Mouse (Mus musculus): ENCODE results near the gene Hectd4. TPM values are rescaled to one million over a fixed set of nuclear protein-coding genes. Genes with fewer than 3 reads are reported as not detected.
"Not testable (repeated sequence)": the region's sequence is repeated elsewhere in the genome, so short reads cannot be mapped to it uniquely, and the experiment has no call there.

Gene Hectd4
- polyA plus RNA-seq, 1 experiment from 2014 or later: 4.8 TPM

GRCm38 (mm10) chr5:121209755-121210600 lies 10.0 kb upstream of the Hectd4 start:
- Histone ChIP-seq H3K4me1 (peaks cover 22% of the 10 kb centered on the region), H3K9me3 (no peaks in the 10 kb centered on the region), H3K27ac (no peak overlapping the region), H3K4me2 (no peak overlapping the region), H3K9ac (no peak overlapping the region), H3K36me3 (peaks cover 56% of the 10 kb centered on the region), H3K4me3 (replicated peaks) (no peak overlapping the region), H3K27me3 (replicated peaks) (no peaks in the 10 kb centered on the region)
- 88% methylated on average over 9 of the region's 9 CpGs for WGBS
- ATAC-seq (ENCODE audit: insufficient read depth, low FRiP score, low read depth): no peak

DNA sequence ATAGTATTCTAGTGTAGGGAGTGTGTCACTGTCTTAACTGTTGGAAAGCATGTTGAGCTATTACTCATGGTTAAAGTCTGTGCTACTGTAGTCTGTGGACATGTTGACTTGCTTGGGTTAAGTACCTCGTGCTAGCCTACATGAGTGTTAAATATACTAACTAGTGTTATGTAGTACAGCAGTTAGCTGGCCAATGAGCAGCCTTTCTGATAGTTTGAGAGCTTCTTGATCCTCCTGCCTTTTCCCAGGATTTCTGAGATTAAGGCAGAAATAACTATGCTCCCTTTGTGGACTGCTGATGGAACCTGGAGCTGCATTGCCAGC lies 9.5 kb upstream of the Hectd4 start:
- H3K27ac ChIP-seq: no peak overlapping the region
- H3K4me3 ChIP-seq (replicated peaks): no peak overlapping the region
- no peak for ATAC-seq (ENCODE audit: insufficient read depth, low FRiP score, low read depth)
- no peak overlapping the region for H3K4me2 ChIP-seq
- no peaks in the 10 kb centered on the region for H3K9me3 ChIP-seq
- WGBS: 78% methylated on average over 1 of the region's 1 CpGs
- H3K4me1 ChIP-seq: peaks cover 21% of the 10 kb centered on the region
- H3K36me3 ChIP-seq: peaks cover 56% of the 10 kb centered on the region
- no peaks in the 10 kb centered on the region for H3K27me3 ChIP-seq (replicated peaks)
- H3K9ac ChIP-seq: no peak overlapping the region

DNA sequence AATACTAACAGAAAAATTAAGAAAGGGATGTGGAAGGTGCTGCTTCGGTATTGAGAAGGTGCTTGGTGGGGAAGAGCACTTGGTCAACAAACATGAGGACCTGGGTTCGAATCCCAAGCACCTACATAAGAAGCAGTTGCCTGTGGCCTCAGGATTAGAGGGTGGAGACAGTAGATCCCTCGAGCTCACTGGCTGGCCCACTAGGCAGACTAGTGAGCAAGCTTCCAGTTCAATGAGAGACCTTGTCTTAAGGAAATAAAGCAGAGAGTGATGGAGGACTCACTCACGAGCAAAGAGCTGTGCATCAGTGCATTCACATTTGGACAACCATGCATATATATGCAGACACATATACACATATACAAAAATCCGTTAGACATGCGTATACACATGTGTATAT lies 7.9 kb upstream of the Hectd4 start:
- no peaks in the 10 kb centered on the region for H3K9me3 ChIP-seq
- no peaks in the 10 kb centered on the region for H3K27me3 ChIP-seq (replicated peaks)
- WGBS: 88% methylated on average over 6 of the region's 6 CpGs
- H3K4me3 ChIP-seq (replicated peaks): no peak overlapping the region
- no peak overlapping the region for H3K27ac ChIP-seq
- no peak overlapping the region for H3K4me2 ChIP-seq
- peaks cover 43% of the 10 kb centered on the region for H3K36me3 ChIP-seq
- no peak overlapping the region for H3K9ac ChIP-seq
- peaks cover 8% of the 10 kb centered on the region; the same call in 1 of the 2 replicates for H3K4me1 ChIP-seq
- ATAC-seq (ENCODE audit: insufficient read depth, low FRiP score, low read depth): no peak

GRCm38 (mm10) chr5:121214707-121215106 lies 5.3 kb upstream of the Hectd4 start:
- Histone ChIP-seq H3K27ac (no peak overlapping the region), H3K4me1 (no peaks in the 10 kb centered on the region), H3K9ac (no peak overlapping the region), H3K4me2 (no peak overlapping the region), H3K4me3 (replicated peaks) (no peak overlapping the region), H3K9me3 (no peaks in the 10 kb centered on the region), H3K36me3 (peaks cover 21% of the 10 kb centered on the region), H3K27me3 (replicated peaks) (no peaks in the 10 kb centered on the region)
- 50% methylated on average over 7 of the region's 7 CpGs for WGBS
- no peak for ATAC-seq (ENCODE audit: insufficient read depth, low FRiP score, low read depth)

- Histone ChIP-seq H3K27ac (no peak overlapping the region), H3K36me3 (peaks cover 16% of the 10 kb centered on the region), H3K9me3 (no peaks in the 10 kb centered on the region), H3K4me1 (no peaks in the 10 kb centered on the region), H3K4me3 (replicated peaks) (no peak overlapping the region), H3K4me2 (no peak overlapping the region), H3K27me3 (replicated peaks) (no peaks in the 10 kb centered on the region), H3K9ac (no peak overlapping the region)
- 49% methylated on average over 13 of the region's 13 CpGs for WGBS
- no peak for ATAC-seq (ENCODE audit: insufficient read depth, low FRiP score, low read depth)
Observed at GRCm38 (mm10) chr5:121215380-121216125, 4.5 kb upstream of the Hectd4 start.

DNA sequence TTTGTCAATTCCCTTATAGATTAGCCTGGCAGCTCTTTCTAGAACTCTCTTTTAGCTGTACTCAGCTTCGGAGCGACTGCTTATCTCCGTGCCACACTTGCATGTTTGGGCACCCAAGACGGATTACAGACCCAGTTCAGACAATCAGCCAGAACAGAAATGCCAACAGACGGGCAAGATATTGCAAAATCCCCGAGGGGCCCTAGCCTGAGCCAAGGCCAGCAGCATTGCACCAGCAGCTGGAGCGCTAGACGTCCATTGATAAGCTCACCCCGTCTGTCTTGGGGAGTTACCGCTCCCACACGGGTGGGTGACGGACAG lies 3.9 kb upstream of the Hectd4 start:
- Histone ChIP-seq H3K27ac (no peak overlapping the region), H3K9ac (no peak overlapping the region), H3K27me3 (replicated peaks) (no peaks in the 10 kb centered on the region), H3K4me1 (no peaks in the 10 kb centered on the region), H3K4me3 (replicated peaks) (no peak overlapping the region), H3K4me2 (no peak overlapping the region), H3K9me3 (no peaks in the 10 kb centered on the region), H3K36me3 (peaks cover 12% of the 10 kb centered on the region)
- WGBS: 73% methylated on average over 12 of the region's 12 CpGs
- ATAC-seq (ENCODE audit: insufficient read depth, low FRiP score, low read depth): peak; percentile 80; the same call in 1 of the 2 replicates

DNA sequence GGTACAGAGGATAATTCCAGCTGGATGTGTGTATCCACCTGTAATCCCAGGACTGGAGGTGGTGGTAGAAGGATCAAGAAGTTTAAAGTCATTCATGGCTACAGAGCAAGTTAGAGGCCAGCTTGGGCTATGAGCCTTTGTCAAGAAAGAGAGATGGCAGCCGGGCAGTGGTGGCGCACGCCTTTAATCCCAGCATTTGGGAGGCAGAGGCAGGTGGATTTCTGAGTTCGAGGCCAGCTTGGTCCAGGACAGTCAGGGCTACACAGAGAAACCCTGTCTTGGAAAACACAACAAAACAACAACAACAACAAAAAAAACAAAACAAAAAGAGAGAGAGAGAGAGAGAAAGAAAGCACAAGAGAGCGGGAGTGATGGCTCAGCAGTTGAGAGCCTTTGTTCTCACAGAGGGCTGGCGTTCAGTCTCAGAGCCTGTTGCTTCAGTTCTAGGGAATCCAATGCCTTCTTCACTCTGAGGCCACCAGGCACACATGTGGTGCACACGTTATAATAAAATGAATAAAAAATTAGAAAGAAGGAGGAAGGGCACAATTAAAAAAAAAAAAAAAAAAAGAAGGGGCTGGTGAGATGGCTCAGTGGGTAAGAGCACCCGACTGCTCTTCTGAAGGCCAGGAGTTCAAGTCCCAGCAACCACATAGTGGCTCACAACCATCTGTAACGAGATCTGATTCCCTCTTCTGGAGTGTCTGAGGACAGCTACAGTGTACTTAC lies 3.3 kb upstream of the Hectd4 start:
- H3K4me3 ChIP-seq (replicated peaks); ATAC-seq (ENCODE audit: insufficient read depth, low FRiP score, low read depth); H3K36me3 ChIP-seq; H3K4me1 ChIP-seq; H3K4me2 ChIP-seq; H3K27ac ChIP-seq; H3K27me3 ChIP-seq (replicated peaks); H3K9ac ChIP-seq; H3K9me3 ChIP-seq: not testable (repeated sequence)
- 82% methylated on average over 9 of the region's 9 CpGs for WGBS

GRCm38 (mm10) chr5:121217313-121217634 lies 2.7 kb upstream of the Hectd4 start:
- Histone ChIP-seq H3K4me1 (peaks cover 6% of the 10 kb centered on the region; the same call in 1 of the 2 replicates), H3K36me3 (peaks cover 2% of the 10 kb centered on the region; the same call in 1 of the 2 replicates), H3K4me2 (no peak overlapping the region), H3K27ac (no peak overlapping the region), H3K9me3 (no peaks in the 10 kb centered on the region), H3K4me3 (replicated peaks) (no peak overlapping the region), H3K9ac (no peak overlapping the region), H3K27me3 (replicated peaks) (no peaks in the 10 kb centered on the region)
- no peak for ATAC-seq (ENCODE audit: insufficient read depth, low FRiP score, low read depth)
- 83% methylated on average over 2 of the region's 2 CpGs for WGBS

DNA sequence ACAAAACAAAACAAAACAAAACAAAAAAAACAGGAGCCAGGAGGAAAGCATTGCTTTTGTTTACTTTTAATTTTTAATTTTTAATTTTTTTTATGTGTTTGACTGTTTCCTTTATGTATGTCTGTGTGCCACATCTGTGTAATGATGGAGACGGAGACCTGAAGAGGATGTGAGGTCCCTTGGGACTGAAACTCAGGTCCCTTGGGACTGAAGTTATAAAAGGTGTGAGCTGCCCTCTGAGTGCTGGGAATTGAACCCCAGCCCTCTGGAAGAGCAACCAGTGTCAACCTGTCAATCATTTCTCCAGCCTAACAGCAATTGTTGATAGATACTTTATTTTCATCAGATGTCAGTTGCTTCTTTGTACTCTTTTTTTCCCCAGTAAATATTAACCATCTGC lies 829 bp upstream of the Hectd4 start:
- Histone ChIP-seq H3K36me3 (no peaks in the 10 kb centered on the region), H3K4me3 (replicated peaks) (no peak overlapping the region), H3K9ac (no peak overlapping the region), H3K4me1 (peaks cover 6% of the 10 kb centered on the region; the same call in 1 of the 2 replicates), H3K4me2 (no peak overlapping the region), H3K27me3 (replicated peaks) (no peaks in the 10 kb centered on the region), H3K27ac (no peak overlapping the region), H3K9me3 (no peaks in the 10 kb centered on the region)
- WGBS: 69% methylated on average over 1 of the region's 1 CpGs
- ATAC-seq (ENCODE audit: insufficient read depth, low FRiP score, low read depth): no peak

DNA sequence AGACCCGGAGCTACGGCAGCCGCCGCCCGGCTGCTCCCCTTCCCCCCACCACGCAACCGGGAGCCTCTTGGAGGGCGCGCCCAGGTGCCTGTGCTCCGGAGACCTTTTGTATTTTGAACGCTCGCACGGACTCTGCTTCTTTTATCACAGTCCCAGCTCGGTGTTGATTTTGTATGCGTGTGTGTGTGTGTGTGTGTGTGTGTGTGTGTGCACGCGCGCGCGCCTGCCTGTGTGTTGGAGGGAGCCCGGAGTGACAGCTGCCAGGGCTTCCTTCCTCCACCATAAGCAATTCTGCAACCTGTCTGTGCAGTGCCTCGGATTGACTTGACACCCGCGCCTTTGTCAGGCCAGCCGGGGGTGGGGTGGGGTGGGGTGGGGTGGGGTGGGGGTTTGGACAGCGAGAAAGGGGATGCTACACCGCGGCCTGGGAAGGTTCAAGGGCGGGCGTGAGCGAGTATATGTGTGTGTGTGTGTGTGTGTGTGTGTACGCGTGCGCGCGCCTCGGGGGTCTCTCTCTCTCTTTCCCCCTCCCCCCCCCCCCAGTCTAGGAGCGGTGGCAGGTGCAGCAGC lies 798 bp downstream of the Hectd4 start:
- Histone ChIP-seq H3K9me3 (no peaks in the 10 kb centered on the region), H3K4me3 (replicated peaks) (peak overlapping the region; percentile 98), H3K4me2 (peak overlapping the region; percentile 71), H3K27ac (peak overlapping the region; percentile 86), H3K27me3 (replicated peaks) (no peaks in the 10 kb centered on the region), H3K36me3 (no peaks in the 10 kb centered on the region), H3K4me1 (peaks cover 8% of the 10 kb centered on the region; the same call in 1 of the 2 replicates), H3K9ac (peak overlapping the region; percentile 88)
- peak; percentile 40 for ATAC-seq (ENCODE audit: insufficient read depth, low FRiP score, low read depth)
- WGBS: 2% methylated on average over 23 of the region's 38 CpGs

DNA sequence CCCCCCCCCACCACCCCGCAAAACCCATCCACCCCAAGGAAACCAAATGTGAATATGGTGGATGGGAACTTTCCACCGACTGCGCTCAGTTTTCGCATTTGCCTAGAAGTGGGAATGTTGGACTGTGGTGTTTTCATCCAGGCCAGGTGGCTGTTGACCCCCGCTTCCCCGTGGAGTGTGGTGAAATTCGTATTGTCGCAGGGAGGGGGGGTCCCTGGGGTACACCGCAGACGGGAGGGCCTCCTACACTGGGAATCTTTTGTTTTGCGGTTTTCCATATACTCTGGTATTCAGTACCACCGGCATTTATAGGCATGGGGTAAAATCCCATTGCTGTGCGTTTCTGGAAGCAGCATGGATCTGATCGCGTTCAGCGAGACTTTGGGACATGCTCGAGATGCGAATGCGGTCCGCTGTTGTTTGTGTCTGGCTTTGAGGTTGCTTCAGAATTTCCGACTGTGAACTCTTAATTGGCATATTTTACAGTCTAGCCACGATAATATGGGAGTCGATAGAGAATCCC lies 1.4 kb downstream of the Hectd4 start:
- peak overlapping the region; percentile 98 for H3K4me3 ChIP-seq (replicated peaks)
- no peaks in the 10 kb centered on the region for H3K9me3 ChIP-seq
- no peak for ATAC-seq (ENCODE audit: insufficient read depth, low FRiP score, low read depth)
- H3K36me3 ChIP-seq: no peaks in the 10 kb centered on the region
- WGBS: 15% methylated on average over 23 of the region's 23 CpGs
- peaks cover 8% of the 10 kb centered on the region; the same call in 1 of the 2 replicates for H3K4me1 ChIP-seq
- H3K9ac ChIP-seq: no peak overlapping the region; the same call in 1 of the 2 replicates
- no peak overlapping the region for H3K27ac ChIP-seq
- H3K27me3 ChIP-seq (replicated peaks): no peaks in the 10 kb centered on the region
- H3K4me2 ChIP-seq: peak overlapping the region; percentile 71
